Mouse (Mus musculus) G1E (cell line): Measurements from ENCODE around the gene Klra1.
"Not testable (repeated sequence)": the region's sequence is repeated elsewhere in the genome, so short reads cannot be mapped to it uniquely, and the experiment has no call there.

ENCODE experiments used
- CTCF ChIP-seq: IDR thresholded peaks from 2 replicates; pipeline ENCODE4 v1.5.1; 2012; ENCODE audit warnings: low read depth, low read length, inconsistent platforms, mixed read lengths
- GATA1 ChIP-seq: IDR thresholded peaks from 2 replicates; pipeline ENCODE4 v1.6.1; 2012; ENCODE audit warnings: borderline replicate concordance, low read length, inconsistent platforms, mixed read lengths
- GATA2 ChIP-seq: IDR thresholded peaks from 2 replicates; pipeline ENCODE4 v1.6.1; 2012; ENCODE audit warnings: low read depth, low read length, inconsistent platforms, borderline replicate concordance
- TAL1 ChIP-seq: conservative IDR thresholded peaks from 2 replicates; pipeline ENCODE4 v1.6.1; 2012; ENCODE audit warnings: low read depth, low read length, inconsistent platforms, mixed read lengths

- not testable (repeated sequence) for TF ChIP-seq CTCF, GATA1, TAL1, GATA2
Observed at GRCm38 (mm10) chr6:130341973-130342372, 44.7 kb downstream of the Klra1 start.
